Mouse (Mus musculus) C3H10T1/2 (cell line): ENCODE results near the gene Fbxl21. TPM values are rescaled to one million over a fixed set of nuclear protein-coding genes. Genes with fewer than 3 reads are reported as not detected.

Source experiments
- polyA plus RNA-seq, 2 experiments: library from polyadenylated mRNA; unstranded; fragments of >200 nt; fragmentation: generic; extraction: Trizol; gene quantifications; one replicate each; pipeline ENCODE4 v1.2.1; 2012; ENCODE audit warnings: missing spikeins in 2 of 2

The Fbxl21 gene
- polyA plus RNA-seq, result under 1 TPM; 0.06 to 0.48 TPM

GRCm38 (mm10) chr13:56522081-56522820 lies at the start of gene Fbxl21:
Gene Fbxl21, plus strand, starts transcription at chr13:56522472.

GRCm38 (mm10) chr13:56482146-56482545 lies 40.1 kb upstream of the Fbxl21 start, which contains the start of gene Il9:
Gene Il9, minus strand, starts transcription at chr13:56482246.

GRCm38 (mm10) chr13:56548401-56548800 lies 26.1 kb downstream of the Fbxl21 start, which contains the start of gene Lect2:
Gene Lect2, minus strand, starts transcription at chr13:56548502.

Other genes with a start within 250 kb of the Fbxl21 start
- gene Cxcl14, start 225.9 kb upstream of the Fbxl21 start, polyA plus RNA-seq, result not detected
- not detected for gene Gm3045, start 95.9 kb upstream of the Fbxl21 start, polyA plus RNA-seq
- gene Slc25a48, start 84.1 kb upstream of the Fbxl21 start, polyA plus RNA-seq, result not detected
- not detected for gene Il9, start 40.2 kb upstream of the Fbxl21 start, polyA plus RNA-seq
- not detected for gene Lect2, start 26.0 kb downstream of the Fbxl21 start, polyA plus RNA-seq
- 10 to 100 TPM; 19.2 to 77.4 TPM for gene Tgfbi, start 87.1 kb downstream of the Fbxl21 start, polyA plus RNA-seq
- gene Smad5, start 180.5 kb downstream of the Fbxl21 start, polyA plus RNA-seq, result 10 to 100 TPM in 1 of 2 experiments, 1 to 10 TPM in 1; 1.6 to 13.9 TPM
- under 1 TPM in 1 of 2 experiments, not detected in 1; 0.06 TPM for gene Gm45623, start 231.4 kb downstream of the Fbxl21 start, polyA plus RNA-seq